Mouse (Mus musculus): ENCODE measurements at regions not wholly inside any gene's neighbourhood (a gene's known extent, or its start where the extent isn't known, plus 50 kb on each side); places are given as distances from the start of the nearest gene placed in this dataset.

DNA sequence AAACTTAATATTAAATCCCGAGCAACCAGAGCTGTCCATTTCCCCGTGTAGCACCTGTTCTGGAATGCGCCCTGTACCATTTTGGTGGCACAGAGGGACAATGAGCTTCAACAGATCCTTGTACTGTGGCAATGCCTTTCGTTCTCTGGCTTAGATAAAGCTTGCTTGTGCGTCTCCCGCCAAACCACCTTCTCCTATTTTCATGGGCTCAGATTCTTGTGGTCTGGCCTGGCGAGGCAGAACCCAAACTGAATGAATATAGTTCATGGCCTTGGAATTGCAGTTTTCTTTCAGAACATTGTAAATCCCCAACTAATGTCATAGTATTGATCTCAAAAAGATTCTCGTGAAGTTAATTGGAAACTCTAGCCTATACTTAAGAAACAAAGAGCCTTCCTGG is 85.1 kb upstream of the Osmr start:
- H3K4me3 ChIP-seq (ENCODE audit: low read depth, low read length), result no peak overlapping the region
- H3K36me3 ChIP-seq (ENCODE audit: control insufficient read depth, insufficient read depth, low read length), result no peaks in the 10 kb centered on the region
- no peak for TF ChIP-seq CTCF (IDR thresholded peaks at IDR 0.05; ENCODE audit: extremely low read depth, insufficient read length, insufficient replicate concordance, low read depth, low read length)
- TF ChIP-seq POLR2A (IDR thresholded peaks at IDR 0.05; ENCODE audit: low read depth, low read length), result no peak
- no peaks in the 10 kb centered on the region for H3K4me1 ChIP-seq (ENCODE audit: control insufficient read depth, insufficient read depth, insufficient read length, low read length)
- no peak overlapping the region for H3K27ac ChIP-seq (ENCODE audit: insufficient read depth, low read depth, low read length)
- H3K27me3 ChIP-seq (ENCODE audit: control insufficient read depth, insufficient read depth, low read length), result no peaks in the 10 kb centered on the region
- 88% methylated on average over 8 of the region's 8 CpGs for WGBS

- TF ChIP-seq CTCF (IDR thresholded peaks at IDR 0.05; ENCODE audit: extremely low read depth, insufficient read length, insufficient replicate concordance, low read depth, low read length), result no peak
- TF ChIP-seq POLR2A (IDR thresholded peaks at IDR 0.05; ENCODE audit: low read depth, low read length), result no peak
- H3K27me3 ChIP-seq (ENCODE audit: control insufficient read depth, insufficient read depth, low read length), result no peaks in the 10 kb centered on the region
These were observed 86.3 kb upstream of the Osmr start for GRCm38 (mm10) chr15:6960753-6961746.

GRCm38 (mm10) chr15:6964635-6965034 is 89.9 kb upstream of the Osmr start:
- TF ChIP-seq POLR2A (IDR thresholded peaks at IDR 0.05; ENCODE audit: low read depth, low read length), result no peak
- TF ChIP-seq CTCF (IDR thresholded peaks at IDR 0.05; ENCODE audit: extremely low read depth, insufficient read length, insufficient replicate concordance, low read depth, low read length), result no peak
- Histone ChIP-seq H3K36me3 (ENCODE audit: control insufficient read depth, insufficient read depth, low read length) (no peaks in the 10 kb centered on the region), H3K27me3 (ENCODE audit: control insufficient read depth, insufficient read depth, low read length) (no peaks in the 10 kb centered on the region), H3K4me1 (ENCODE audit: control insufficient read depth, insufficient read depth, insufficient read length, low read length) (no peaks in the 10 kb centered on the region), H3K27ac (ENCODE audit: insufficient read depth, low read depth, low read length) (0 out of 2 replicates have a peak overlapping the region, but pooled peaks have one; percentile 7), H3K4me3 (ENCODE audit: low read depth, low read length) (no peak overlapping the region)
- WGBS, result 79% methylated on average over 4 of the region's 4 CpGs

More at GRCm38 (mm10) chr15:6960753-6961746, 86.3 kb upstream of the Osmr start:
- 59% methylated on average over 11 of the region's 11 CpGs for WGBS
- Histone ChIP-seq H3K4me3 (ENCODE audit: low read depth, low read length) (no peak overlapping the region), H3K27ac (ENCODE audit: insufficient read depth, low read depth, low read length) (no peak overlapping the region), H3K4me1 (ENCODE audit: control insufficient read depth, insufficient read depth, insufficient read length, low read length) (no peaks in the 10 kb centered on the region), H3K36me3 (ENCODE audit: control insufficient read depth, insufficient read depth, low read length) (no peaks in the 10 kb centered on the region)

DNA sequence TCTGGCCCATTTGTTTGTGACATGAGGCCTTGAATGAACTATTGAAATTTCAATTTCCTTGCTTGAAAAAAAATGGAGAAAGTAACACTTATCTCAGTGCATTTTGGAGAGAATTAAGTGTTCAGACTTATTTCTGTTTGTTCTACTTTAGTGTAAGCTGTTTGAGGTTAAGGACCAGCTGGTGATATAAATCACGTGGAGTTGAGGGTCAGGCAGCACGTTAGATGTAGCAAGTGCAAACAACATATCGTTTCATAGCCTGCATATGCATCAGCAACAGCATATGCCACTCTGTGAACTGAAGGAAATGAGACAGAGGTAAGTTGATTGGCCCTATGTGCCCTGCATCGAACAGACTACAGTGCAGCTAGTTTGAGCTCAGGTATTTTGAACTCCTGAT is 90.7 kb upstream of the Osmr start:
- WGBS, result 38% methylated on average over 4 of the region's 4 CpGs
- Histone ChIP-seq H3K4me1 (ENCODE audit: control insufficient read depth, insufficient read depth, insufficient read length, low read length) (no peaks in the 10 kb centered on the region), H3K27me3 (ENCODE audit: control insufficient read depth, insufficient read depth, low read length) (no peaks in the 10 kb centered on the region), H3K27ac (ENCODE audit: insufficient read depth, low read depth, low read length) (no peak overlapping the region), H3K36me3 (ENCODE audit: control insufficient read depth, insufficient read depth, low read length) (no peaks in the 10 kb centered on the region), H3K4me3 (ENCODE audit: low read depth, low read length) (no peak overlapping the region)
- TF ChIP-seq POLR2A (IDR thresholded peaks at IDR 0.05; ENCODE audit: low read depth, low read length), result no peak
- TF ChIP-seq CTCF (IDR thresholded peaks at IDR 0.05; ENCODE audit: extremely low read depth, insufficient read length, insufficient replicate concordance, low read depth, low read length), result no peak

DNA sequence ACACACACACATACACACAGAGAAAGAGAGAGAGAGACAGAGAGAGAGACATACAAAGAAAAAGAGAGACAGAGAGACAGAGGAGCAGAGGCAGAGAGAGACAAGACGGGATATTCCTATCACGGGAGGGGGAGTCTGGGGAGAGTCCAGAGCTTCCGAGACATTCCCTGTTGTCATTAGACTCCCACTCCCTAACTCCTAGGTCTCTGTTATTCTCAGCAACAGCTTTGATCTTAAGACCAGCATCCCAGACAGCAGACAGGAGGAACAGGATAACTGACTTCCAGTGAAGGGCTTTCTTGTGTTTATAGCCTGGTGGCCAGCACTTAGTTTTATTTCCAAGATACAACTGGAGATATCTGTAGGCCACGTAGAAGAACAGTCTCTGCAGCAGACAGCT is 99.6 kb upstream of the Osmr start:
- Histone ChIP-seq H3K27me3 (ENCODE audit: control insufficient read depth, insufficient read depth, low read length) (no peaks in the 10 kb centered on the region), H3K4me3 (ENCODE audit: low read depth, low read length) (no peak overlapping the region), H3K27ac (ENCODE audit: insufficient read depth, low read depth, low read length) (no peak overlapping the region), H3K36me3 (ENCODE audit: control insufficient read depth, insufficient read depth, low read length) (no peaks in the 10 kb centered on the region), H3K4me1 (ENCODE audit: control insufficient read depth, insufficient read depth, insufficient read length, low read length) (no peaks in the 10 kb centered on the region)
- no peak for TF ChIP-seq CTCF (IDR thresholded peaks at IDR 0.05; ENCODE audit: extremely low read depth, insufficient read length, insufficient replicate concordance, low read depth, low read length)
- no peak for TF ChIP-seq POLR2A (IDR thresholded peaks at IDR 0.05; ENCODE audit: low read depth, low read length)
- 62% methylated on average over 4 of the region's 4 CpGs for WGBS

DNA sequence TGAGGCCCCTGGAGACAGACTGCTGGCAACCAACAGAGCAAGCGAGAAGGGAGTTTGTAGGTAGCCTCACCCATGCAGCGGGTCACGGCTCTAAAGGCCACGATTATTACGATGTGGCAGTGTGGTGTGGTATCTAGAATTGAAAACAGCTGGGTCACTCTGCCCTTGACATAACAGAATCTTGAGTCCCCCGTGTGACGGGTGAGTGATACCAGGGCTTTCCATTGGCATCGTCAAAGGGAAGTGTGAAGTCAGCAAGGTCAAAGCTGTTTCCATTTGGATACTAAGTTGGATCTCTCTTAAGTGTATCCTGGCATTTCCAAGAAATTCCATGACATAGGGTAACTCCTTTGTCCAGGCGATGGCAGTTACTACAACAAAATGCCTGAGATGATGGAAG is 106.7 kb upstream of the Osmr start:
- no peak overlapping the region for H3K27ac ChIP-seq (ENCODE audit: insufficient read depth, low read depth, low read length)
- TF ChIP-seq POLR2A (IDR thresholded peaks at IDR 0.05; ENCODE audit: low read depth, low read length) (no peak), CTCF (IDR thresholded peaks at IDR 0.05; ENCODE audit: extremely low read depth, insufficient read length, insufficient replicate concordance, low read depth, low read length) (no peak)
- H3K27me3 ChIP-seq (ENCODE audit: control insufficient read depth, insufficient read depth, low read length), result no peaks in the 10 kb centered on the region
- H3K36me3 ChIP-seq (ENCODE audit: control insufficient read depth, insufficient read depth, low read length), result no peaks in the 10 kb centered on the region
- no peak overlapping the region for H3K4me3 ChIP-seq (ENCODE audit: low read depth, low read length)
- no peaks in the 10 kb centered on the region for H3K4me1 ChIP-seq (ENCODE audit: control insufficient read depth, insufficient read depth, insufficient read length, low read length)
- WGBS, result 75% methylated on average over 9 of the region's 9 CpGs

- 61% methylated on average over 3 of the region's 3 CpGs for WGBS
- H3K36me3 ChIP-seq (ENCODE audit: control insufficient read depth, insufficient read depth, low read length), result no peaks in the 10 kb centered on the region
- TF ChIP-seq CTCF (IDR thresholded peaks at IDR 0.05; ENCODE audit: extremely low read depth, insufficient read length, insufficient replicate concordance, low read depth, low read length) (no peak), POLR2A (IDR thresholded peaks at IDR 0.05; ENCODE audit: low read depth, low read length) (no peak)
- H3K27ac ChIP-seq (ENCODE audit: insufficient read depth, low read depth, low read length), result no peak overlapping the region
- H3K4me1 ChIP-seq (ENCODE audit: control insufficient read depth, insufficient read depth, insufficient read length, low read length), result no peaks in the 10 kb centered on the region
- no peaks in the 10 kb centered on the region for H3K27me3 ChIP-seq (ENCODE audit: control insufficient read depth, insufficient read depth, low read length)
- H3K4me3 ChIP-seq (ENCODE audit: low read depth, low read length), result no peak overlapping the region
These were observed 107.1 kb upstream of the Lifr start for GRCm38 (mm10) chr15:6983320-6983719.
